29 mouse cellular contexts compared by ENCODE assay signal in genomic region chr2:61022411-61022810, GRCm38 (mm10). TPM values are rescaled to one million over a fixed set of nuclear protein-coding genes. Genes with fewer than 3 reads are reported as not detected.
DNase-seq lines count a peak whose midpoint lies in the region; ATAC-seq and TF ChIP-seq lines count a peak whose summit lies in the region.
"Had no signal": no experiment of that assay in that cellular context is flagged by ENCODE, and none has a peak within 500 bp of the region (broad histone marks: within the 10 kb centered on the region; RNA-seq: fewer than 3 reads in every experiment).

No protein-coding gene starts in this region.

- no peaks in the 10 kb centered on the region for H3K27me3 ChIP-seq in forebrain, postnatal 0 days (ENCODE audit: insufficient read depth, low read length)
- no peaks in the 10 kb centered on the region for H3K27me3 ChIP-seq in forebrain, embryonic 10.5 days (ENCODE audit: poor library complexity, severe bottlenecking)
- H3K27me3 ChIP-seq in hindbrain, embryonic 13.5 days: no peaks in the 10 kb centered on the region
- H3K27me3 ChIP-seq: embryonic facial prominence, embryonic 15.5 days; limb, embryonic 12.5 days; midbrain, embryonic 12.5 days had no signal

- H3K9ac ChIP-seq in forebrain, postnatal 0 days: no peak overlapping the region
- H3K9ac ChIP-seq in hindbrain, embryonic 13.5 days: no peak overlapping the region
- H3K9ac ChIP-seq: embryonic facial prominence, embryonic 15.5 days; heart, embryonic 13.5 days; hindbrain, embryonic 14.5 days; limb, embryonic 12.5 days; liver, postnatal 0 days; midbrain, embryonic 12.5 days had no signal

- no peak overlapping the region for H3K27ac ChIP-seq in forebrain, postnatal 0 days (ENCODE audit: low read depth, low read length)
- no peak overlapping the region for H3K27ac ChIP-seq in forebrain, embryonic 10.5 days
- H3K27ac ChIP-seq in layer of hippocampus, adult 2 months: no peak overlapping the region
- H3K27ac ChIP-seq in hindbrain, embryonic 13.5 days: no peak overlapping the region
- H3K27ac ChIP-seq: embryonic facial prominence, embryonic 15.5 days; heart, embryonic 13.5 days; hindbrain, embryonic 14.5 days; kidney, postnatal 0 days; limb, embryonic 12.5 days; midbrain, embryonic 12.5 days had no signal

- no peaks in the 10 kb centered on the region for H3K36me3 ChIP-seq in forebrain, postnatal 0 days (ENCODE audit: insufficient read depth)
- no peaks in the 10 kb centered on the region for H3K36me3 ChIP-seq in forebrain, embryonic 10.5 days (replicated peaks)
- H3K36me3 ChIP-seq in hindbrain, embryonic 13.5 days: no peaks in the 10 kb centered on the region
- H3K36me3 ChIP-seq: embryonic facial prominence, embryonic 15.5 days; heart, embryonic 13.5 days; limb, embryonic 12.5 days; midbrain, embryonic 12.5 days had no signal

- no peak overlapping the region for H3K4me3 ChIP-seq in forebrain, postnatal 0 days (ENCODE audit: low read depth, low read length)
- no peak overlapping the region for H3K4me3 ChIP-seq in forebrain, embryonic 10.5 days
- H3K4me3 ChIP-seq in layer of hippocampus, adult 2 months: no peak overlapping the region
- no peak overlapping the region for H3K4me3 ChIP-seq in hindbrain, embryonic 13.5 days
- H3K4me3 ChIP-seq: embryonic facial prominence, embryonic 15.5 days; heart, embryonic 13.5 days; limb, embryonic 12.5 days; midbrain, embryonic 12.5 days had no signal

- no peak for ATAC-seq in forebrain, postnatal 0 days
- ATAC-seq in hindbrain, embryonic 13.5 days (ENCODE audit: low FRiP score): no peak
- ATAC-seq: activated CD4-positive, CD25-positive, alpha-beta regulatory T cell, adult 4 months; inflammation-experienced regulatory T-cells, adult 6 months; liver, postnatal 0 days; lung, postnatal 0 days had no signal

- peak; percentile 7 for DNase-seq in forebrain, postnatal 0 days
- DNase-seq in forebrain, embryonic 10.5 days (ENCODE audit: extremely low spot score, low spot score): no peak
- DNase-seq in brain, adult 2 months (ENCODE audit: low read depth, low spot score): peak; percentile 24
- DNase-seq in layer of hippocampus, adult 2 months (ENCODE audit: low spot score in 2 of 2): peak; percentile 15 to 39
- peak; percentile 7 for DNase-seq in layer of hippocampus, postnatal 25 days (ENCODE audit: extremely low spot score in 1 of 2, low spot score in 1 of 2)
- no peak for DNase-seq in cerebellum, adult 11-12 months
- no peak for DNase-seq in adrenal gland, adult 8-10 months
- DNase-seq: adrenal gland, postnatal 10 days; cerebellum, adult 9-11 months; gastrocnemius, postnatal 14 days; heart, adult 18-20 months; heart, postnatal 14 days; kidney, adult 18-20 months; liver, postnatal 0 days; retina, postnatal 1 day; right cerebral cortex, postnatal 25 days; spleen, adult 18-20 months; thymus, postnatal 36 days had no signal

- no peak overlapping the region for H3K4me2 ChIP-seq in forebrain, postnatal 0 days (ENCODE audit: low read depth)
- H3K4me2 ChIP-seq in hindbrain, embryonic 13.5 days: no peak overlapping the region
- H3K4me2 ChIP-seq: embryonic facial prominence, embryonic 15.5 days; heart, embryonic 13.5 days; hindbrain, embryonic 14.5 days; limb, embryonic 12.5 days; liver, embryonic 11.5 days; midbrain, embryonic 12.5 days had no signal

- no peaks in the 10 kb centered on the region for H3K4me1 ChIP-seq in forebrain, postnatal 0 days (ENCODE audit: insufficient read depth)
- no peaks in the 10 kb centered on the region for H3K4me1 ChIP-seq in forebrain, embryonic 10.5 days
- H3K4me1 ChIP-seq in hindbrain, embryonic 13.5 days (replicated peaks): no peaks in the 10 kb centered on the region
- H3K4me1 ChIP-seq: embryonic facial prominence, embryonic 15.5 days; limb, embryonic 12.5 days; midbrain, embryonic 12.5 days had no signal

- H3K9me3 ChIP-seq in forebrain, postnatal 0 days (ENCODE audit: low read length): no peaks in the 10 kb centered on the region
- H3K9me3 ChIP-seq in forebrain, embryonic 10.5 days: peaks cover 3% of the 10 kb centered on the region; the same call in 1 of the 2 replicates
- H3K9me3 ChIP-seq in hindbrain, embryonic 13.5 days: 0 out of 2 replicates have a peak, but pooled peaks cover 4% of the 10 kb centered on the region
- H3K9me3 ChIP-seq: embryonic facial prominence, embryonic 15.5 days had no signal

- 56% methylated on average over 5 of the region's 5 CpGs for WGBS in forebrain, postnatal 0 days
- WGBS in forebrain, embryonic 10.5 days: 87% methylated on average over 5 of the region's 5 CpGs
- WGBS in hindbrain, embryonic 13.5 days: 93% methylated on average over 5 of the region's 5 CpGs

- no peak for TF ChIP-seq CTCF in forebrain, postnatal 0 days (IDR thresholded peaks at IDR 0.05; ENCODE audit: low read depth)
- no peak for TF ChIP-seq CTCF in layer of hippocampus, adult 2 months (conservative IDR thresholded peaks at IDR 0.05)

RNA-seq across cellular contexts. Expression of gene Rbms1, which starts 59.4 kb away (rescaled TPM):
- 16.2 and 18.2 TPM in 2 replicates for total RNA-seq in forebrain, postnatal 0 days (2014; rRNA removed)
- polyA plus RNA-seq in forebrain, postnatal 0 days (2015; fragmentation: Nextera tagmentation; extraction: Ambion mirVana): 25.5 and 38.2 TPM in 2 replicates
- polyA plus RNA-seq in forebrain, embryonic 10.5 days (2016; fragmentation: Nextera tagmentation; extraction: Ambion mirVana): 44.4 and 49.4 TPM in 2 replicates
- 10 to 100 TPM; 12.1 to 17.5 TPM for total RNA-seq in layer of hippocampus, adult 2 months (2021)
- 10 to 100 TPM; 10.3 to 13.3 TPM for total RNA-seq in layer of hippocampus, postnatal 25 days (2021)
- 10 to 100 TPM; 40.6 to 71.6 (median 53.7) TPM for total RNA-seq in adrenal gland, adult 8-10 months (2022)
- polyA plus RNA-seq in hindbrain, embryonic 13.5 days (2015; fragmentation: Nextera tagmentation; extraction: Ambion mirVana): 62.3 and 71.4 TPM in 2 replicates

Comparison
In these comparisons a context has a peak if more than half of its experiments do, and no peak if none do; other contexts are left out.
1. DNase-seq: peak in forebrain, postnatal 0 days (single experiment), brain, adult 2 months (single experiment), layer of hippocampus, adult 2 months (2 of 2) and layer of hippocampus, postnatal 25 days (2 of 2); none in forebrain, embryonic 10.5 days (single experiment), cerebellum, adult 11-12 months (single experiment) and adrenal gland, adult 8-10 months (single experiment).